Mouse (Mus musculus) intestine, embryonic 14.5 days (tissue): ENCODE measurements around the gene Etfdh. TPM values are rescaled to one million over a fixed set of nuclear protein-coding genes. Genes with fewer than 3 reads are reported as not detected.
A peak's percentile ranks its signal among the peaks of the same experiment; 100 is the strongest.
"Not testable (repeated sequence)": the region's sequence is repeated elsewhere in the genome, so short reads cannot be mapped to it uniquely, and the experiment has no call there.

ENCODE experiments used
- ATAC-seq: fragments of 200-750 bp; cut with Nextera tagmentation; replicated peaks from 2 replicates; pipeline ENCODE4 v1.8.0; 2017; ENCODE audit warnings: low read depth, moderate number of reproducible peaks, moderate TSS enrichment, moderate library complexity; ENCODE audit not compliant: low FRiP score, low TSS enrichment
- DNase-seq: peaks from one replicate; pipeline ENCODE4 v3.0.0-alpha.2; 2018; ENCODE audit warnings: low spot score
- H3K27ac ChIP-seq: fragments of 300-500 bp; sonication (generic); 2 replicates; pipeline ENCODE4 v1.5.1; 2014; ENCODE audit warnings: low read depth, mild to moderate bottlenecking, control low read depth
- H3K27me3 ChIP-seq: fragments of 300-500 bp; sonication (generic); replicated peaks from 2 replicates; pipeline ENCODE4 v1.6.1; 2014; ENCODE audit warnings: low read length, control low read depth; ENCODE audit not compliant: control insufficient read depth, insufficient read depth
- H3K36me3 ChIP-seq: fragments of 300-500 bp; sonication (generic); 2 replicates; pipeline ENCODE4 v1.6.1; 2014; ENCODE audit warnings: low read length, control low read depth; ENCODE audit not compliant: control insufficient read depth, insufficient read depth
- H3K4me1 ChIP-seq: fragments of 300-500 bp; sonication (generic); replicated peaks from 2 replicates; pipeline ENCODE4 v1.6.1; 2014; ENCODE audit warnings: low read length, control low read depth, mixed read lengths; ENCODE audit not compliant: control insufficient read depth, insufficient read depth
- H3K4me2 ChIP-seq: fragments of 300-500 bp; sonication (generic); 2 replicates; pipeline ENCODE4 v1.6.1; 2014; ENCODE audit warnings: low read length
- H3K4me3 ChIP-seq: fragments of 300-500 bp; sonication (generic); 2 replicates; pipeline ENCODE4 v1.5.1; 2014; ENCODE audit warnings: low read depth, low read length, control low read depth, mixed read lengths
- H3K9ac ChIP-seq: fragments of 300-500 bp; sonication (generic); 2 replicates; pipeline ENCODE4 v1.6.1; 2014; ENCODE audit warnings: mild to moderate bottlenecking, low read length
- H3K9me3 ChIP-seq: fragments of 300-500 bp; sonication (generic); 2 replicates; pipeline ENCODE4 v1.6.1; 2016; ENCODE audit warnings: low read length, control low read depth; ENCODE audit not compliant: control insufficient read depth
- WGBS: fragments of 180-500 bp; shearing (Covaris S2); extraction: QIAGEN DNeasy Blood & Tissue Kit; methylation state at CpG from one replicate; pipeline ENCODE4 v1.1.7; 2014; 5-methylcytosine and 5-hydroxymethylcytosine counted together
- polyA plus RNA-seq: library from polyadenylated mRNA; unstranded; fragments of >200 nt; fragmentation: Nextera tagmentation; extraction: Ambion mirVana; gene quantifications from 2 replicates; pipeline ENCODE4 v1.2.1, GENCODE M21; 2014

Gene Etfdh
- polyA plus RNA-seq, 1 experiment from 2014 or later: 60.8 TPM

- Histone ChIP-seq H3K27me3 (no peaks in the 10 kb centered on the region), H3K27ac (no peak overlapping the region), H3K4me2 (no peak overlapping the region), H3K36me3 (no peaks in the 10 kb centered on the region), H3K4me3 (no peak overlapping the region), H3K9me3 (no peaks in the 10 kb centered on the region), H3K4me1 (no peaks in the 10 kb centered on the region; the same call in 1 of the 2 replicates), H3K9ac (no peak overlapping the region)
- ATAC-seq (no peak), DNase-seq (no peak)
- 76% methylated on average over 3 of the region's 3 CpGs for WGBS
These were observed 55.0 kb downstream of the Etfdh start for GRCm38 (mm10) chr3:79574336-79574735.

DNA sequence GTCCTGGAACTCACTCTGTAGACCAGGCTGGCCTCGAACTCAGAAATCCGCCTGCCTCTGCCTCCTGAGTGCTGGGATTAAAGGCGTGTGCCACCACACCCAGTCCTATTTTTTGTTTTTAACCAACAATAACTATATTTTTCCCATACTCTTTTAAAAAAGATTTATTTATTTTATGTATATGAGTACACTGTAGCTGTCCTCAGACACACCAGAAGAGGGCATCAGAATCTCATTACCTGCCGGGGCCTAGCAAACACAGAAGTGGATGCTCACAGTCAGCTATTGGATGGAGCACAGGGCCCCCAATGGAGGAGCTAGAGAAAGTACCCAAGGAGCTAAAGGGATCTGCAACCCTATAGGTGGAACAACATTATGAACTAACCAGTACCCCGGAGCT is 55.9 kb downstream of the Etfdh start:
- not testable (repeated sequence) for ATAC-seq, H3K27ac ChIP-seq, H3K9ac ChIP-seq, H3K4me1 ChIP-seq, DNase-seq, H3K4me2 ChIP-seq, H3K4me3 ChIP-seq, H3K27me3 ChIP-seq, H3K9me3 ChIP-seq, H3K36me3 ChIP-seq
- WGBS: 98% methylated on average over 5 of the region's 5 CpGs

GRCm38 (mm10) chr3:79572399-79572798 is 56.9 kb downstream of the Etfdh start:
- Histone ChIP-seq H3K9ac (no peak overlapping the region), H3K27ac (no peak overlapping the region), H3K36me3 (no peaks in the 10 kb centered on the region), H3K4me1 (no peaks in the 10 kb centered on the region; the same call in 1 of the 2 replicates), H3K27me3 (no peaks in the 10 kb centered on the region), H3K4me3 (no peak overlapping the region), H3K9me3 (no peaks in the 10 kb centered on the region), H3K4me2 (no peak overlapping the region)
- ATAC-seq: no peak
- DNase-seq: no peak
- 63% methylated on average over 3 of the region's 3 CpGs for WGBS

GRCm38 (mm10) chr3:79569351-79569681 is 60.0 kb downstream of the Etfdh start:
- WGBS: 88% methylated on average over 3 of the region's 3 CpGs
- Histone ChIP-seq H3K4me1 (0 out of 2 replicates have a peak, but pooled peaks cover 9% of the 10 kb centered on the region), H3K36me3 (no peaks in the 10 kb centered on the region), H3K27ac (no peak overlapping the region), H3K9me3 (no peaks in the 10 kb centered on the region), H3K27me3 (no peaks in the 10 kb centered on the region), H3K9ac (no peak overlapping the region), H3K4me2 (no peak overlapping the region), H3K4me3 (no peak overlapping the region)
- DNase-seq (no peak), ATAC-seq (no peak)

GRCm38 (mm10) chr3:79568629-79569350 is 60.5 kb downstream of the Etfdh start:
- Histone ChIP-seq H3K4me3 (peak overlapping the region; percentile 67), H3K27ac (no peak overlapping the region), H3K9me3 (no peaks in the 10 kb centered on the region), H3K4me2 (peak overlapping the region; percentile 82), H3K4me1 (0 out of 2 replicates have a peak, but pooled peaks cover 9% of the 10 kb centered on the region), H3K27me3 (no peaks in the 10 kb centered on the region), H3K36me3 (no peaks in the 10 kb centered on the region), H3K9ac (no peak overlapping the region)
- WGBS: 86% methylated on average over 16 of the region's 16 CpGs
- ATAC-seq: no peak
- DNase-seq: no peak

DNA sequence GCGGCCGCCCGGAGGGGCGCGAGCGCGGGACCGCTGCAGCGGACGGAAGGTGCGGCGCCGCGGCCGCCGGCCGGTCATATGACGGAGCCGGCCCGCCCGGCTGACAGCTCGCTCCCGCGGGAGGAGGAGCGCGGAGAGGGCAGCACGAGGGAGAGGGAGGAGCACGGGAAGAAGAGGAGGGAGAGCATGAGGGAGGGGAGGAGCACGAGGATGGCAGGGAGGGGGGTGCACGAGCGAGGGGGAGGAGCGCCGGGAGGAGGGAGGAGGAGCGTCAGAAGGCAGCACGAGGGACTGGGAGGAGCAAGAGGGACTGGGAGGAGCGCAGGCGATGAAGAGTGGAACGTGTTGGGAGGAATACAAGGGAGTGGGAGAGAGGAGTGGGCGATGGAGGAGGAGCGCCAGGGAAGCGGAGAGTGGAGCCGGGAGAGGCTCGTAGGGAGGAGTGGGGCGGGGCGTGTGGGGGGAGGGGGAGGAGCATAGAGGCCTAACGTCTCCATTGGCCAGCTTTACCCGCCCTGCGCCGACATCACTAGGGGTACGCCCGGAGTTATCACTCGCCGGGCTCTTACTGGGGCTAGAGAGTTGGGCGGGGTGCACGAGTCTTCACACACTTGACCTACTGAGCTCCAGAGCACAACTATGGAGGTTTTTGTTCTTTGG is 61.5 kb downstream of the Etfdh start, which contains the start of gene Fnip2:
Gene Fnip2, minus strand, starts transcription at position 94 of the 660 bp plus-strand sequence.
- peak within 1 kb of the TSS; percentile 67 for H3K4me3 ChIP-seq
- H3K36me3 ChIP-seq: no peaks in the 10 kb centered on the region
- peak within 1 kb of the TSS; percentile 57 for H3K27ac ChIP-seq
- H3K27me3 ChIP-seq: no peaks in the 10 kb centered on the region
- DNase-seq (peak; percentile 95), ATAC-seq (peak; percentile 96)
- H3K9me3 ChIP-seq: no peaks in the 10 kb centered on the region
- WGBS: under 1% methylated on average over 55 of the region's 55 CpGs
- 0 out of 2 replicates have a peak, but pooled peaks cover 9% of the 10 kb centered on the region for H3K4me1 ChIP-seq
- peak within 1 kb of the TSS; percentile 82 for H3K4me2 ChIP-seq
- H3K9ac ChIP-seq: peak within 1 kb of the TSS; percentile 79

DNA sequence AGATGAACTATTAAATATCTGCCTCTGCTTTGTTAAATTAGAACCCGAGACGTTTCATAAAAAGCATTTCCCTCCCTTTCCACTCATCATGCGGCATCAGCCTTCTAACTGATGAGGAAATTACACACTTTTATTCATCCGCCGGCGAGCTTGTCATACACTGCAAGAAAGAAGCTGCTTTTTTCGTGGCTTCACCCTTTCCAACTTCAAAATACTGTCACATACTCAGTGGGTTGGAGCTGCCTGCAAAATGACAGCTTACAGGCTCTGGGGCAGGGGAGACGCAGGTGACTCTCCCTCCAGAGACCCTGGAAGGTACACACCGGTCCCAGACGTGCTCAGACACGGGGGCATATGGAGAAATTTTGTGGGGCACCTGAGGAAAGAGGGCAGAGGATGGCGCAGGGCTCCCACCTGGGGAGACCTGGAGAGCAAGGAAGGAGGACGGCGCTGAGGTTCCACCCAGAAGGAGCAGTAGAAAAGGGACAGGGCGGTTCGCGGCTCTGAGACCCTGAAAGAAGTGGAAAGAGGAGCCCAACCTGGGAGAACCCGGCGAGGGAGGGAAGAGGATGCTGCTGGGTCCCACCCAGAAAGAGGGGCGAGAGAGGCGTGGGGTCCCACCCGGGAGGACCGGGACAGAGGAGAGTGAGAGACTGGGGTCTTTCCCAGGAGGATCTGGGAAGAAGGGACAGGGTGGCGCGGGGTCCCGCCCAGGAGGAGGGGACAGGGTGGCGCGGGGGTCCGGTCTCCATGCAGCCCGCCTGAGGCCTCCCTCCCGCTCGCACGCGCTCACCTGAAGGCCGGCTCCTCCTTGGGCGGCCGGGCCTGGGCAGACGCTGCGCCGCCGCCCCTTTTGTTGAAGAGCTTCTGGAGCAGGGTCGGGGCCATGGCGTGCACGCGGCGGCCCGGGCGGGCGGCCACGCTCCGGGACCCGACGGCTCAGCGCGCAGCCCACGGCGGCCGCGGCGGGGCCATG is 62.3 kb downstream of the Etfdh start:
- peak; percentile 0 for ATAC-seq
- Histone ChIP-seq H3K4me1 (0 out of 2 replicates have a peak, but pooled peaks cover 9% of the 10 kb centered on the region), H3K4me3 (peak overlapping the region; percentile 67), H3K9ac (peak overlapping the region; percentile 79), H3K27ac (peak overlapping the region; percentile 57), H3K27me3 (no peaks in the 10 kb centered on the region), H3K36me3 (no peaks in the 10 kb centered on the region), H3K9me3 (no peaks in the 10 kb centered on the region), H3K4me2 (peak overlapping the region; percentile 82)
- WGBS: 2% methylated on average over 60 of the region's 60 CpGs
- DNase-seq: peak; percentile 79

GRCm38 (mm10) chr3:79564875-79565606 is 64.3 kb downstream of the Etfdh start:
- H3K4me3 ChIP-seq: no peak overlapping the region
- H3K27me3 ChIP-seq: no peaks in the 10 kb centered on the region
- no peak overlapping the region for H3K4me2 ChIP-seq
- ATAC-seq (no peak), DNase-seq (no peak)
- no peaks in the 10 kb centered on the region for H3K36me3 ChIP-seq
- 82% methylated on average over 10 of the region's 10 CpGs for WGBS
- H3K27ac ChIP-seq: no peak overlapping the region
- 0 out of 2 replicates have a peak, but pooled peaks cover 9% of the 10 kb centered on the region for H3K4me1 ChIP-seq
- no peak overlapping the region for H3K9ac ChIP-seq
- no peaks in the 10 kb centered on the region for H3K9me3 ChIP-seq
